Mouse (Mus musculus) myocyte (in vitro differentiated cells): ENCODE measurements around the gene Emc6.

Experiments
- MYOG ChIP-seq, 3 experiments: IDR thresholded peaks; one replicate each; pipeline ENCODE4 v1.6.1; 2011; ENCODE audit warnings: control low read depth in 2 of 3, low read depth in 2 of 3, mild to moderate bottlenecking in 2 of 3; ENCODE audit not compliant: insufficient read length in 2 of 3, control insufficient read depth in 1 of 3, insufficient read depth in 1 of 3
- POLR2A ChIP-seq: IDR thresholded peaks from one replicate; pipeline ENCODE4 v1.6.1; 2011; ENCODE audit warnings: low read depth, mild to moderate bottlenecking, control low read depth, moderate library complexity; ENCODE audit not compliant: insufficient read length

GRCm38 (mm10) chr11:73176186-73176585 lies 651 bp downstream of the Emc6 start:
- TF ChIP-seq MYOG (IDR thresholded peaks at IDR 0.05; ENCODE audit: control insufficient read depth in 1 of 3, insufficient read depth in 1 of 3, insufficient read length in 2 of 3, low read depth in 2 of 3): no peak
- TF ChIP-seq POLR2A: no peak
